Mouse (Mus musculus): ENCODE measurements at regions not wholly inside any gene's neighbourhood (a gene's known extent, or its start where the extent isn't known, plus 50 kb on each side); places are given as distances from the start of the nearest gene placed in this dataset.

GRCm38 (mm10) chr1:193663587-193663986 lies 293.5 kb upstream of the Camk1g start:
- Histone ChIP-seq H3K4me2 (no peak overlapping the region), H3K9ac (no peak overlapping the region), H3K4me3 (ENCODE audit: low read depth, low read length) (no peak overlapping the region), H3K27me3 (ENCODE audit: insufficient read depth, low read length) (no peaks in the 10 kb centered on the region), H3K27ac (ENCODE audit: low read depth) (no peak overlapping the region), H3K4me1 (ENCODE audit: insufficient read depth) (no peaks in the 10 kb centered on the region), H3K36me3 (ENCODE audit: insufficient read depth) (no peaks in the 10 kb centered on the region), H3K9me3 (ENCODE audit: low read depth, low read length) (no peaks in the 10 kb centered on the region)
- WGBS = 60% methylated on average over 3 of the region's 3 CpGs
- ATAC-seq (ENCODE audit: insufficient read depth) = no peak
- no peak for TF ChIP-seq CTCF (IDR thresholded peaks at IDR 0.05; ENCODE audit: low read depth)
- DNase-seq = no peak

- no peak for DNase-seq
- Histone ChIP-seq H3K27me3 (ENCODE audit: insufficient read depth, low read length) (no peaks in the 10 kb centered on the region), H3K4me3 (ENCODE audit: low read depth, low read length) (no peak overlapping the region), H3K4me1 (ENCODE audit: insufficient read depth) (no peaks in the 10 kb centered on the region), H3K4me2 (no peak overlapping the region), H3K9ac (no peak overlapping the region), H3K27ac (ENCODE audit: low read depth) (no peak overlapping the region), H3K9me3 (ENCODE audit: low read depth, low read length) (no peaks in the 10 kb centered on the region), H3K36me3 (ENCODE audit: insufficient read depth) (no peaks in the 10 kb centered on the region)
- no peak for ATAC-seq (ENCODE audit: insufficient read depth)
- TF ChIP-seq CTCF (IDR thresholded peaks at IDR 0.05; ENCODE audit: low read depth) = no peak
- whole genome bisulfite sequencing = 69% methylated on average over 3 of the region's 3 CpGs
These were observed 292.2 kb upstream of the Camk1g start for GRCm38 (mm10) chr1:193662166-193662890.

- H3K27me3 ChIP-seq (ENCODE audit: insufficient read depth, low read length) = no peaks in the 10 kb centered on the region
- no peaks in the 10 kb centered on the region for H3K4me1 ChIP-seq (ENCODE audit: insufficient read depth)
- DNase-seq (no peak), ATAC-seq (ENCODE audit: insufficient read depth) (no peak)
- no peaks in the 10 kb centered on the region for H3K9me3 ChIP-seq (ENCODE audit: low read depth, low read length)
- WGBS = 49% methylated on average over 4 of the region's 4 CpGs
- no peak overlapping the region for H3K9ac ChIP-seq
- TF ChIP-seq CTCF (IDR thresholded peaks at IDR 0.05; ENCODE audit: low read depth) = no peak
- H3K36me3 ChIP-seq (ENCODE audit: insufficient read depth) = no peaks in the 10 kb centered on the region
- H3K4me2 ChIP-seq = no peak overlapping the region
- H3K27ac ChIP-seq (ENCODE audit: low read depth) = no peak overlapping the region
- no peak overlapping the region for H3K4me3 ChIP-seq (ENCODE audit: low read depth, low read length)
These were observed 291.3 kb upstream of the Camk1g start for GRCm38 (mm10) chr1:193661377-193661776.

GRCm38 (mm10) chr1:193655076-193655677 lies 285.1 kb upstream of the Camk1g start:
- ATAC-seq (ENCODE audit: insufficient read depth) = no peak; the same call in 1 of the 2 replicates
- H3K4me3 ChIP-seq (ENCODE audit: low read depth, low read length) = no peak overlapping the region
- DNase-seq = peak; percentile 32
- 39% methylated on average over 14 of the region's 14 CpGs for WGBS
- H3K4me2 ChIP-seq = no peak overlapping the region
- no peak for TF ChIP-seq CTCF (IDR thresholded peaks at IDR 0.05; ENCODE audit: low read depth)
- no peaks in the 10 kb centered on the region for H3K27me3 ChIP-seq (ENCODE audit: insufficient read depth, low read length)
- no peaks in the 10 kb centered on the region for H3K4me1 ChIP-seq (ENCODE audit: insufficient read depth)
- no peak overlapping the region for H3K9ac ChIP-seq
- H3K27ac ChIP-seq (ENCODE audit: low read depth) = no peak overlapping the region
- no peaks in the 10 kb centered on the region for H3K36me3 ChIP-seq (ENCODE audit: insufficient read depth)
- no peaks in the 10 kb centered on the region for H3K9me3 ChIP-seq (ENCODE audit: low read depth, low read length)

GRCm38 (mm10) chr1:193650275-193650674 lies 280.2 kb upstream of the Camk1g start:
- peak; percentile 32; the same call in 1 of the 2 replicates for TF ChIP-seq CTCF (IDR thresholded peaks at IDR 0.05; ENCODE audit: low read depth)

GRCm38 (mm10) chr1:193649400-193649799 lies 279.3 kb upstream of the Camk1g start:
- no peak for TF ChIP-seq CTCF (IDR thresholded peaks at IDR 0.05; ENCODE audit: low read depth)
- H3K27me3 ChIP-seq (ENCODE audit: insufficient read depth, low read length) = no peaks in the 10 kb centered on the region
- H3K4me3 ChIP-seq (ENCODE audit: low read depth, low read length) = no peak overlapping the region
- H3K9me3 ChIP-seq (ENCODE audit: low read depth, low read length) = no peaks in the 10 kb centered on the region
- ATAC-seq (ENCODE audit: insufficient read depth) = no peak
- no peak overlapping the region for H3K4me2 ChIP-seq
- no peaks in the 10 kb centered on the region for H3K36me3 ChIP-seq (ENCODE audit: insufficient read depth)
- H3K9ac ChIP-seq = no peak overlapping the region
- H3K27ac ChIP-seq (ENCODE audit: low read depth) = no peak overlapping the region
- H3K4me1 ChIP-seq (ENCODE audit: insufficient read depth) = no peaks in the 10 kb centered on the region
- no peak for DNase-seq
- WGBS = 90% methylated on average over 1 of the region's 1 CpGs

More at GRCm38 (mm10) chr1:193650275-193650674, 280.2 kb upstream of the Camk1g start:
- H3K4me2 ChIP-seq = no peak overlapping the region
- H3K9me3 ChIP-seq (ENCODE audit: low read depth, low read length) = no peaks in the 10 kb centered on the region
- DNase-seq (no peak), ATAC-seq (ENCODE audit: insufficient read depth) (no peak)
- no peaks in the 10 kb centered on the region for H3K36me3 ChIP-seq (ENCODE audit: insufficient read depth)
- no peak overlapping the region for H3K4me3 ChIP-seq (ENCODE audit: low read depth, low read length)
- no peak overlapping the region for H3K9ac ChIP-seq
- H3K27ac ChIP-seq (ENCODE audit: low read depth) = no peak overlapping the region
- H3K27me3 ChIP-seq (ENCODE audit: insufficient read depth, low read length) = no peaks in the 10 kb centered on the region
- H3K4me1 ChIP-seq (ENCODE audit: insufficient read depth) = no peaks in the 10 kb centered on the region

GRCm38 (mm10) chr1:193647371-193648270 lies 277.5 kb upstream of the Camk1g start:
- Histone ChIP-seq H3K9ac (no peak overlapping the region), H3K9me3 (ENCODE audit: low read depth, low read length) (no peaks in the 10 kb centered on the region), H3K27me3 (ENCODE audit: insufficient read depth, low read length) (no peaks in the 10 kb centered on the region), H3K4me3 (ENCODE audit: low read depth, low read length) (no peak overlapping the region), H3K36me3 (ENCODE audit: insufficient read depth) (no peaks in the 10 kb centered on the region), H3K27ac (ENCODE audit: low read depth) (no peak overlapping the region), H3K4me1 (ENCODE audit: insufficient read depth) (no peaks in the 10 kb centered on the region), H3K4me2 (no peak overlapping the region)
- DNase-seq (no peak), ATAC-seq (ENCODE audit: insufficient read depth) (no peak)
- WGBS = 74% methylated on average over 3 of the region's 3 CpGs
- no peak for TF ChIP-seq CTCF (IDR thresholded peaks at IDR 0.05; ENCODE audit: low read depth)

Data from lung, embryonic 14.5 days (tissue).